Comparison of ENCODE assay signal across 9 mouse cellular contexts in the genomic region with DNA sequence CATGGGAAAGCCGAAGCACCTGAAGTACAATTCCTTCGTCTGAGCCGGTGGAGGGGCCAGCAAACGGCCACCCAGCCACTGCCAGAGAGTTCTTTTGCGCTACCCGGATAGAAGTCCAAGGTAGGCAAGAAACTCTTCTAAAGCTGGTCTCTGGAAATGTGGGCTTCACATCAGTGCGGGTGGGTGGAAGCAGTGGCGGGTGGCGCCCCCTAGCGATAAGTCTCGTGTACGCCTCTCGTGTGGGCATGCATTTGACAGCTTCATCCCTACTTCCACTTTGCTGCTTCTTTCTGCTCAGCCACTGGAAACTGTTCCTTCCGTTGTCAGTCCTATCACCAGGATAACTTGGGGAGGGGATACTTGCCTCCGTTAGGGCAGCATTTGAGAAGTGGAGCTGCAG. TPM values are rescaled to one million over a fixed set of nuclear protein-coding genes. Genes with fewer than 3 reads are reported as not detected.
DNase-seq lines count a peak whose midpoint lies in the region; ATAC-seq lines count a peak whose summit lies in the region.
"Had no signal": no experiment of that assay in that cellular context is flagged by ENCODE, and none has a peak within 500 bp of the region (broad histone marks: within the 10 kb centered on the region; RNA-seq: fewer than 3 reads in every experiment).

No protein-coding gene starts in this region.

- no peak overlapping the region for H3K4me2 ChIP-seq in neural tube, embryonic 11.5 days (ENCODE audit: low read depth)
- H3K4me2 ChIP-seq: heart, embryonic 13.5 days had no signal

- no peak for ATAC-seq in CD4-positive, CD25-positive, alpha-beta regulatory T cell, adult 4 months
- ATAC-seq in neural tube, embryonic 11.5 days (ENCODE audit: insufficient read depth, low FRiP score, low TSS enrichment) = no peak
- ATAC-seq in erythroblast, adult 5-6 weeks (replicated peaks; ENCODE audit: low FRiP score, poor library complexity, severe bottlenecking) = no peak

- H3K4me1 ChIP-seq in neural tube, embryonic 11.5 days (ENCODE audit: control insufficient read depth, insufficient read depth, low read length) = no peaks in the 10 kb centered on the region

- 46% methylated on average over 15 of the region's 15 CpGs for WGBS in neural tube, embryonic 11.5 days

- no peak overlapping the region for H3K4me3 ChIP-seq in neural tube, embryonic 11.5 days (ENCODE audit: low read depth, low read length)
- H3K4me3 ChIP-seq: heart, embryonic 13.5 days had no signal

- no peaks in the 10 kb centered on the region for H3K9me3 ChIP-seq in neural tube, embryonic 11.5 days (ENCODE audit: control insufficient read depth, low read length)
- H3K9me3 ChIP-seq: heart, embryonic 13.5 days had no signal

- no peak overlapping the region for H3K9ac ChIP-seq in neural tube, embryonic 11.5 days (ENCODE audit: low read length)
- H3K9ac ChIP-seq: heart, embryonic 13.5 days had no signal

- H3K27me3 ChIP-seq in neural tube, embryonic 11.5 days (ENCODE audit: control insufficient read depth, insufficient read depth, low read length) = no peaks in the 10 kb centered on the region

- DNase-seq in CD4-positive, CD25-positive, alpha-beta regulatory T cell, adult 2 months (ENCODE audit: low read depth, low spot score) = peak; percentile 67
- peak; percentile 46 for DNase-seq in kidney, postnatal 10 days
- no peak for DNase-seq in kidney, postnatal 14 days
- DNase-seq in ES-CJ7 (ENCODE audit: low read depth, low spot score) = peak; percentile 69
- DNase-seq in embryo, embryonic 11 days = peak; percentile 56
- peak; percentile 62 for DNase-seq in neural tube, embryonic 11.5 days (ENCODE audit: low spot score)

- no peaks in the 10 kb centered on the region for H3K36me3 ChIP-seq in neural tube, embryonic 11.5 days (ENCODE audit: control insufficient read depth, insufficient read depth, low read length)
- H3K36me3 ChIP-seq: heart, embryonic 13.5 days had no signal

- no peak overlapping the region for H3K27ac ChIP-seq in neural tube, embryonic 11.5 days (ENCODE audit: low read depth, low read length)
- H3K27ac ChIP-seq: heart, embryonic 13.5 days had no signal

RNA-seq across cellular contexts. Expression of a gene that starts 15.1 kb away (rescaled TPM):
- 100 to 1,000 TPM; 178 to 289 TPM for polyA plus RNA-seq in CD4-positive, CD25-positive, alpha-beta regulatory T cell, adult 4 months (2017; shearing (Covaris generic))
- 0.32 and 1.3 TPM in 2 replicates for polyA plus RNA-seq in neural tube, embryonic 11.5 days (2014; fragmentation: Nextera tagmentation; extraction: Ambion mirVana)
- not detected in 2 replicates for total RNA-seq in erythroblast, adult 5-6 weeks (2015; ENCODE audit: low replicate concordance)
- total RNA-seq in erythroblast, adult 5-6 weeks (2017; ENCODE audit: low replicate concordance) = 0.17 and 0.70 TPM in 2 replicates

RNA-seq across cellular contexts. Expression of a gene that starts 32.2 kb away (rescaled TPM):
- polyA plus RNA-seq in CD4-positive, CD25-positive, alpha-beta regulatory T cell, adult 4 months (2017; shearing (Covaris generic)) = 10 to 100 TPM; 39.0 to 63.5 TPM
- 127 and 135 TPM in 2 replicates for polyA plus RNA-seq in neural tube, embryonic 11.5 days (2014; fragmentation: Nextera tagmentation; extraction: Ambion mirVana)
- total RNA-seq in erythroblast, adult 5-6 weeks (2015; ENCODE audit: low replicate concordance) = 3.6 and 4.2 TPM in 2 replicates
- total RNA-seq in erythroblast, adult 5-6 weeks (2017; ENCODE audit: low replicate concordance) = 6.2 and 9.6 TPM in 2 replicates

RNA-seq across cellular contexts. Expression of a gene that starts 36.5 kb away (rescaled TPM):
- not detected for polyA plus RNA-seq in CD4-positive, CD25-positive, alpha-beta regulatory T cell, adult 4 months (2017; shearing (Covaris generic))
- polyA plus RNA-seq in neural tube, embryonic 11.5 days (2014; fragmentation: Nextera tagmentation; extraction: Ambion mirVana) = not detected in 2 replicates
- total RNA-seq in erythroblast, adult 5-6 weeks (2015; ENCODE audit: low replicate concordance) = not detected in 2 replicates
- not detected in 2 replicates for total RNA-seq in erythroblast, adult 5-6 weeks (2017; ENCODE audit: low replicate concordance)
- polyA plus RNA-seq: heart, embryonic 13.5 days had no signal

RNA-seq across cellular contexts. Expression of a gene that starts 55.2 kb away (rescaled TPM):
- 100 to 1,000 TPM; 191 to 317 TPM for polyA plus RNA-seq in CD4-positive, CD25-positive, alpha-beta regulatory T cell, adult 4 months (2017; shearing (Covaris generic))
- 528 and 531 TPM in 2 replicates for polyA plus RNA-seq in neural tube, embryonic 11.5 days (2014; fragmentation: Nextera tagmentation; extraction: Ambion mirVana)
- total RNA-seq in erythroblast, adult 5-6 weeks (2015; ENCODE audit: low replicate concordance) = 131 and 231 TPM in 2 replicates
- total RNA-seq in erythroblast, adult 5-6 weeks (2017; ENCODE audit: low replicate concordance) = 82.2 and 158 TPM in 2 replicates

Comparison
In these comparisons a context has a peak if more than half of its experiments do, and no peak if none do; other contexts are left out.
1. RNA of a gene that starts 15.1 kb away (polyA plus RNA-seq): 178 to 289 TPM in CD4-positive, CD25-positive, alpha-beta regulatory T cell, adult 4 months; 0.32 to 1.3 TPM in neural tube, embryonic 11.5 days; every median in the first group is over 10 times any median in the second.